Mouse (Mus musculus): Measurements from ENCODE around the gene Mapk3.
"Not testable (repeated sequence)": the region's sequence is repeated elsewhere in the genome, so short reads cannot be mapped to it uniquely, and the experiment has no call there.

Gene Mapk3

GRCm38 (mm10) chr7:126759672-126760390 is 430 bp downstream of the Mapk3 start:
- DNase-seq (ENCODE audit: low spot score), result no peak

- DNase-seq (ENCODE audit: low spot score), result peak; percentile 78
Observed at GRCm38 (mm10) chr7:126760391-126760802, 996 bp downstream of the Mapk3 start.

- no peak for DNase-seq (ENCODE audit: low spot score)
Observed at GRCm38 (mm10) chr7:126760956-126761355, 1.6 kb downstream of the Mapk3 start.

- DNase-seq (ENCODE audit: low spot score), result no peak
Observed at GRCm38 (mm10) chr7:126761529-126762067, 2.2 kb downstream of the Mapk3 start.

GRCm38 (mm10) chr7:126762471-126763008 is 3.1 kb downstream of the Mapk3 start:
- DNase-seq (ENCODE audit: low spot score), result no peak

- DNase-seq (ENCODE audit: low spot score), result no peak
Observed at GRCm38 (mm10) chr7:126765540-126765939, 6.1 kb downstream of the Mapk3 start.

- DNase-seq (ENCODE audit: low spot score), result no peak
Observed at GRCm38 (mm10) chr7:126766201-126766600, 6.8 kb downstream of the Mapk3 start, which contains the start of gene Gdpd3. Gene Gdpd3 (plus strand): TSS chr7:126766334.

GRCm38 (mm10) chr7:126767001-126767400 is 7.6 kb downstream of the Mapk3 start:
- DNase-seq (ENCODE audit: low spot score), result no peak

GRCm38 (mm10) chr7:126770784-126771183 is 11.4 kb downstream of the Mapk3 start:
- DNase-seq (ENCODE audit: low spot score), result no peak

GRCm38 (mm10) chr7:126773351-126773750 is 13.9 kb downstream of the Mapk3 start:
- DNase-seq (ENCODE audit: low spot score), result no peak

GRCm38 (mm10) chr7:126774463-126774862 is 15.1 kb downstream of the Mapk3 start:
- no peak for DNase-seq (ENCODE audit: low spot score)

GRCm38 (mm10) chr7:126775185-126775977 is 16.0 kb downstream of the Mapk3 start:
- no peak for DNase-seq (ENCODE audit: low spot score)

GRCm38 (mm10) chr7:126775978-126776234 is 16.5 kb downstream of the Mapk3 start:
- DNase-seq (ENCODE audit: low spot score), result no peak

- DNase-seq (ENCODE audit: low spot score), result peak; percentile 96
Observed at GRCm38 (mm10) chr7:126776598-126777057, 17.2 kb downstream of the Mapk3 start, which contains the start of gene Ypel3. Gene Ypel3 (plus strand): TSS chr7:126776955.

- no peak for DNase-seq (ENCODE audit: low spot score)
Observed at GRCm38 (mm10) chr7:126777476-126777875, 18.1 kb downstream of the Mapk3 start.

- no peak for DNase-seq (ENCODE audit: low spot score)
Observed at GRCm38 (mm10) chr7:126778147-126778546, 18.7 kb downstream of the Mapk3 start.

- DNase-seq (ENCODE audit: low spot score), result not testable (repeated sequence)
Observed at GRCm38 (mm10) chr7:126779101-126779500, 19.7 kb downstream of the Mapk3 start.

- peak; percentile 95 for DNase-seq (ENCODE audit: low spot score)
Observed at GRCm38 (mm10) chr7:126779983-126780970, 20.9 kb downstream of the Mapk3 start.

- peak; percentile 70 for DNase-seq (ENCODE audit: low spot score)
Observed at GRCm38 (mm10) chr7:126780971-126781635, 21.7 kb downstream of the Mapk3 start, which contains the start of gene Tbx6. Gene Tbx6 (plus strand): TSS chr7:126781483.

- no peak for DNase-seq (ENCODE audit: low spot score)
Observed at GRCm38 (mm10) chr7:126781661-126782370, 22.4 kb downstream of the Mapk3 start.
